Mouse (Mus musculus) spleen, adult 2 months (tissue): Measurements from ENCODE around the gene Grin1. TPM values are rescaled to one million over a fixed set of nuclear protein-coding genes. Genes with fewer than 3 reads are reported as not detected.

Experiments
- DNase-seq, 2 experiments: peaks; one replicate each; pipeline versions ENCODE4 v3.0.0 to v3.0.0-alpha.2; 2012 to 2021; ENCODE audit warnings: low spot score in 2 of 2, low read depth in 1 of 2
- H3K27ac ChIP-seq: fragments of 200-500 bp; 2 replicates; pipeline ENCODE4 v1.5.1; 2012; ENCODE audit warnings: low read length, inconsistent platforms; ENCODE audit not compliant: insufficient read depth
- H3K27me3 ChIP-seq: fragments of 200-500 bp; 2 replicates; pipeline ENCODE4 v1.6.1; 2012; ENCODE audit warnings: mild to moderate bottlenecking, moderate library complexity, low read length, inconsistent platforms; ENCODE audit not compliant: control insufficient read depth, insufficient read depth
- H3K36me3 ChIP-seq: fragments of 200-500 bp; 2 replicates; pipeline ENCODE4 v1.6.1; 2012; ENCODE audit warnings: mild to moderate bottlenecking, low read length, inconsistent platforms; ENCODE audit not compliant: control insufficient read depth, insufficient read depth
- H3K4me1 ChIP-seq: fragments of 200-500 bp; 2 replicates; pipeline ENCODE4 v1.6.1; 2011; ENCODE audit warnings: inconsistent platforms; ENCODE audit not compliant: control insufficient read depth, insufficient read depth, insufficient read length
- H3K4me3 ChIP-seq: fragments of 200-500 bp; 2 replicates; pipeline ENCODE4 v1.5.1; 2011; ENCODE audit warnings: mild to moderate bottlenecking, inconsistent platforms; ENCODE audit not compliant: insufficient read depth, insufficient read length; ENCODE audit errors: extremely low read depth
- CTCF ChIP-seq: fragments of 200-500 bp; IDR thresholded peaks from 2 replicates; pipeline ENCODE4 v1.5.1; 2011; ENCODE audit warnings: mild to moderate bottlenecking, inconsistent platforms; ENCODE audit not compliant: insufficient read depth, insufficient read length, insufficient replicate concordance; ENCODE audit errors: extremely low read depth
- POLR2A ChIP-seq: fragments of 200-500 bp; IDR thresholded peaks from 2 replicates; pipeline ENCODE4 v1.6.1; 2011; ENCODE audit warnings: low read depth, low read length, inconsistent platforms
- WGBS: fragments of 180-500 bp; shearing (Covaris S2); methylation state at CpG from one replicate; pipeline ENCODE4 v1.1.7; 2018; 5-methylcytosine and 5-hydroxymethylcytosine counted together
- polyA plus RNA-seq: library from polyadenylated mRNA; depleted of rRNA; stranded (reverse); fragments of >200 nt; gene quantifications from 2 replicates; pipeline ENCODE4 v1.2.3, GENCODE M21; 2012

The Grin1 gene
- polyA plus RNA-seq, 1 experiment: 0.04 TPM

DNA sequence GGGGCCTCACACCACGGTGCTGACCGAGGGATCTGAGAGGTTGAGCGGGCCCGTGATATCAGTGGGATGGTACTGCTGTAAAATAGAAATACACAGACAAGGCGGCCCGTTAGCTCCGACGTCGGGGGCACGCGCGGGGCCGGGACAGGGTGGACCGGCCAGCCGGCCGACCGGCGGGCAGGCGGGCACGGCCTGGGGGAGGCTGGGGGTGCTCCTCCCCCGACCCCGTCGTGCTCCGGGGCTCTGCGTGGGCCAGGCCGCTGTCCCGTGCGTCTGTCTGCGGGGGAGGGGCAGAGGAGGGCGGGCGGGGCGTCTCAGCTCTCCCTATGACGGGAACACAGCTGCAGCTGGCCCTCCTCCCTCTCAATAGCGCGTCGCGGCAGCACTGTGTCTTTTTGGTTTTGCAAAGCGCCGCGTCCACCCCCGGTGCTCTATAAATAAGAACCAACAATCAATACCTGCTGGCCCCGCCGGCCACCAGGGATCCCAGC is 26.9 kb downstream of the Grin1 start:
- no peak for TF ChIP-seq POLR2A
- TF ChIP-seq CTCF: no peak
- Histone ChIP-seq H3K36me3 (no peaks in the 10 kb centered on the region), H3K4me1 (0 out of 2 replicates have a peak, but pooled peaks cover 3% of the 10 kb centered on the region), H3K4me3 (no peak overlapping the region), H3K27ac (no peak overlapping the region), H3K27me3 (peaks cover 9% of the 10 kb centered on the region)
- WGBS: 8% methylated on average over 43 of the region's 43 CpGs
- no peak for DNase-seq

- Histone ChIP-seq H3K27me3 (peaks cover 9% of the 10 kb centered on the region), H3K27ac (no peak overlapping the region), H3K4me1 (0 out of 2 replicates have a peak, but pooled peaks cover 3% of the 10 kb centered on the region), H3K36me3 (no peaks in the 10 kb centered on the region), H3K4me3 (no peak overlapping the region)
- DNase-seq: no peak
- TF ChIP-seq POLR2A (no peak), CTCF (no peak)
- 16% methylated on average over 32 of the region's 32 CpGs for WGBS
These were observed 27.6 kb downstream of the Grin1 start for GRCm38 (mm10) chr2:25291184-25292053.

- no peak overlapping the region for H3K4me3 ChIP-seq
- 2% methylated on average over 18 of the region's 18 CpGs for WGBS
- 0 out of 2 replicates have a peak, but pooled peaks cover 3% of the 10 kb centered on the region for H3K4me1 ChIP-seq
- DNase-seq: no peak
- no peak for TF ChIP-seq POLR2A
- no peak for TF ChIP-seq CTCF
- H3K27ac ChIP-seq: no peak overlapping the region
- peaks cover 9% of the 10 kb centered on the region for H3K27me3 ChIP-seq
- H3K36me3 ChIP-seq: no peaks in the 10 kb centered on the region
These were observed 28.2 kb downstream of the Grin1 start for GRCm38 (mm10) chr2:25290816-25291130.

DNA sequence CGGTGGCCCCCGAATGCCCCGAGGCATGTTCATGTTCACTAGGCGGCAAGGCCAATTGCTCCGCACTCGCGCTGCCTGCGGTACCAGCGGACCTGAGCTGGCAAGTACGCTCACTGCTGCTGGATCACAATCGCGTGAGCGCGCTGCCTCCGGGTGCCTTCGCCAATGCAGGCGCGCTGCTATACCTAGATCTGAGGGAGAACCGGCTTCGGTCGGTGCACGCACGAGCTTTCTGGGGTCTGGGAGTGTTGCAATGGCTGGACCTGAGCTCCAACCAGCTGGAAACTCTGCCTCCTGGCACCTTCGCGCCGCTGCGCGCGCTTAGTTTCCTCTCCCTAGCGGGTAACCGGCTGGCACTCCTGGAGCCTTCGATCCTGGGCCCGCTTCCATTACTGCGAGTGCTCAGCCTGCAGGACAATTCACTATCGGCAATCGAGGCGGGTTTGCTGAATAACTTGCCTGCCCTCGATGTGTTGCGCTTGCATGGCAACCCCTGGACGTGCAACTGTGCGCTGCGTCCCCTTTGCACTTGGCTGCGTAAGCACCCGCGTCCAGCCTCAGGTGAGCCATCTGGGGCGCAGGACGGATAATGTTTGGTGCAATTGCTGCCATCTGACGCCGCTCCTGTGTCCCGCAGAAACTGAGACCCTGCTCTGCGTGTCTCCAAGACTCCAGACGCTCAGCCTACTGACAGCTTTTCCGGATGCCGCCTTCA is 28.7 kb downstream of the Grin1 start:
- H3K27me3 ChIP-seq: peaks cover 9% of the 10 kb centered on the region
- no peak overlapping the region for H3K4me3 ChIP-seq
- WGBS: 6% methylated on average over 54 of the region's 54 CpGs
- TF ChIP-seq CTCF: no peak
- no peak for TF ChIP-seq POLR2A
- DNase-seq: no peak
- H3K27ac ChIP-seq: no peak overlapping the region
- peaks cover 3% of the 10 kb centered on the region; the same call in 1 of the 2 replicates for H3K36me3 ChIP-seq
- H3K4me1 ChIP-seq: 0 out of 2 replicates have a peak, but pooled peaks cover 3% of the 10 kb centered on the region

DNA sequence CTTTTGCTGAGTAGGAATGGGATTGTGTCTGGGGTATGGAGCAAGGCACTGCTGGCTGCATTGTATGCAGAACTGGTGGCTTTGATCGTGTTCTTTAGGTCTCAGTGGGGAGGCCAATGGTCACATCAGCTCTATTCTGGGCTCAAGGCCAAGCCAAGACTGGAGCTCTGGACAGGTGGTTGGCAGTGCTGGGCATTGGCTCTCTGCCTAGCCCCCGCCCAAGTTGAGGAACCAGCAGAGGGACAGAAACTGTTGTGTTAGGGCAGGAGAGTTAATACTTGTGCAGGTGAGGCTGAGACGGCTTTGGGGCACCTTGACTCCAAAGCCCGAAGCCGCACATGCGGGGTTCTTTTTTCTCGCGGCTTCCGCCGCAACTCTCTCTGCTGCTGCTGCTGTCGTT is 29.3 kb downstream of the Grin1 start, which contains the start of gene Lrrc26:
TSS of gene Lrrc26 (plus strand) at position 265 of the 400 bp plus-strand sequence.
- Histone ChIP-seq H3K27me3 (peaks cover 9% of the 10 kb centered on the region), H3K4me3 (no peak within 1 kb of the TSS)

DNA sequence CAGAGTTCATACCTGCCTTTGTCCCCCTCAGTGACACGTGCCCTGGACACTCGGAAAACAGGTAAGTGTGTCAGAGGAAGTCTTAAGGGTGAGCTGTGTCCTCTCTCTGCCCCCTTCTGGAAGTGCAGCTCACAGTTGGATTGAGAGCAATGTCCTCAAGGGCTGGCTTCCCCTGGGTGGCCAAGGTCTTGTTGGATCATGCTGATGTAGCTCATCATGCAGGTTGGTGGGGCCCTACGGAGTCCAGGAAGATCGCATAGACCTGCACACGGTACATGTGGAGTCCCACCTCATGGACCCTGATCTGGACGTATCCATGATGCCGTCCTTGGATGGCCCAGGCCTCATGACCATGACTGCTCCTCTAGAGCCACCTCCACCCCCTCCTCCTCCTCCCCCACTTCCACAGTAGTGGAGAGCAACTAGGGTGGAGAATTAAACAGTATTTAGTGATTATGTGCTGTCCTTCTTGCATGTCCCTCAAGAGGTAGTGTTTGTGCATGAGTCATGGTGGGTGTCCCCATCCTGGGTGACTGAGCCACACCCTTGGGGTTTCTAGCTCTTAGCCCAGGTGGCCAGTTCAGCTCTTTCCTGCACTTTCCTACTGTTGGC is 30.1 kb downstream of the Grin1 start:
- 80% methylated on average over 7 of the region's 7 CpGs for WGBS
- H3K36me3 ChIP-seq: peaks cover 15% of the 10 kb centered on the region
- 0 out of 2 replicates have a peak, but pooled peaks cover 3% of the 10 kb centered on the region for H3K4me1 ChIP-seq
- no peak overlapping the region for H3K27ac ChIP-seq
- H3K4me3 ChIP-seq: no peak overlapping the region
- TF ChIP-seq POLR2A (no peak), CTCF (no peak)
- DNase-seq: no peak
- peaks cover 9% of the 10 kb centered on the region for H3K27me3 ChIP-seq

More for the DNA sequence above, 29.3 kb downstream of the Grin1 start, which contains the start of gene Lrrc26:
- no peak within 1 kb of the TSS for H3K27ac ChIP-seq
- 4% methylated on average over 11 of the region's 11 CpGs for WGBS
- H3K4me1 ChIP-seq: 0 out of 2 replicates have a peak, but pooled peaks cover 3% of the 10 kb centered on the region
- H3K36me3 ChIP-seq: peaks cover 8% of the 10 kb centered on the region
- TF ChIP-seq POLR2A (no peak), CTCF (no peak)
- DNase-seq: no peak
